Mouse (Mus musculus): ENCODE data around the gene Mocs2. TPM values are rescaled to one million over a fixed set of nuclear protein-coding genes. Genes with fewer than 3 reads are reported as not detected.

Gene Mocs2
- polyA plus RNA-seq, 1 experiment from 2014 or later, result 64.0 TPM

DNA sequence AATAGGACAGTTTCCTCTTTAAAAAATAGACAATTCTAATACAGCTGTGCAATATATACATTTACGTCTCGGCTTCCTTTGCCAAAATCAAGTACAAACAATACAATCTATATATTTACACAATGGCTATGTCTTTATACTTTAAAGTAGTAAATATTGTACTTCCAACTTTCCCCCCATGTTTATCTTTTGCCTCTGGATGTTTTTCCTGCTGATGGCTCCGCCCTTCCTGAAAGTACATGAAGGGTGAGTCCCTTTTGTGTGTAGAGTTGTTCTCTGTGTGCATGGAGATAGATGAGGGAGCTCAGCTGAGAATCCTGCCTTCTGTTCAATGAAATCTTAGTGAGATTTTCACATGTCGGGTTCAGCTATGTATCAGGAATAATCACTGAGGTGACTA, 15.3 kb downstream of the Mocs2 start:
- no peaks in the 10 kb centered on the region for H3K9me3 ChIP-seq (replicated peaks)
- 66% methylated on average over 4 of the region's 4 CpGs for WGBS (ENCODE audit: insufficient replicate concordance)
- no peak overlapping the region for H3K27ac ChIP-seq (replicated peaks)
- no peaks in the 10 kb centered on the region for H3K27me3 ChIP-seq
- H3K9ac ChIP-seq, result no peak overlapping the region
- no peak overlapping the region for H3K4me2 ChIP-seq
- H3K4me1 ChIP-seq (replicated peaks), result peaks cover 4% of the 10 kb centered on the region; the same call in 1 of the 2 replicates
- H3K4me3 ChIP-seq (replicated peaks), result no peak overlapping the region
- ATAC-seq (ENCODE audit: insufficient read depth), result no peak
- H3K36me3 ChIP-seq (replicated peaks), result peaks cover 11% of the 10 kb centered on the region

DNA sequence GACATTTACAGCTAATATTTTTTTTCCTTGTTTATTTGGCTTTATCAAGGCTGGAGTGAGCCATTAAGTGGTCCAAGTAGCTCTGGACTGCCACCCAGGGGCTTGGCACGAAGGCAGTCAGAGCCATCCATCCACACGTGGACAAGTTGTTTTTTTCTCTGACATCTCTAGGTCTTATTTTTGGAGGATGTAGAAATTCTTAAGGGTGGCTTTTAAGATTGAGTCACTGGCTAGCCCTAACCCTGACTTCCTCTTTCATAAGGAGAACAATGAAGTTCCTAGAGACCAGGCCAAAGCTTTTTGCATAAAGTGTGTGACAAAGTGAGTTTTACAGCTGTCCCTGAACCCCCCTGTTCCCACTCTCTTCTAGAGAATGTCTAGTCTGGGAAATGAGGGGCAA, 16.5 kb downstream of the Mocs2 start:
- Histone ChIP-seq H3K4me1 (replicated peaks) (peaks cover 4% of the 10 kb centered on the region; the same call in 1 of the 2 replicates), H3K36me3 (replicated peaks) (peaks cover 9% of the 10 kb centered on the region), H3K4me2 (no peak overlapping the region), H3K9ac (no peak overlapping the region), H3K9me3 (replicated peaks) (no peaks in the 10 kb centered on the region), H3K27me3 (no peaks in the 10 kb centered on the region), H3K27ac (replicated peaks) (no peak overlapping the region), H3K4me3 (replicated peaks) (no peak overlapping the region)
- no peak for ATAC-seq (ENCODE audit: insufficient read depth)
- 22% methylated on average over 2 of the region's 2 CpGs for WGBS (ENCODE audit: insufficient replicate concordance)

DNA sequence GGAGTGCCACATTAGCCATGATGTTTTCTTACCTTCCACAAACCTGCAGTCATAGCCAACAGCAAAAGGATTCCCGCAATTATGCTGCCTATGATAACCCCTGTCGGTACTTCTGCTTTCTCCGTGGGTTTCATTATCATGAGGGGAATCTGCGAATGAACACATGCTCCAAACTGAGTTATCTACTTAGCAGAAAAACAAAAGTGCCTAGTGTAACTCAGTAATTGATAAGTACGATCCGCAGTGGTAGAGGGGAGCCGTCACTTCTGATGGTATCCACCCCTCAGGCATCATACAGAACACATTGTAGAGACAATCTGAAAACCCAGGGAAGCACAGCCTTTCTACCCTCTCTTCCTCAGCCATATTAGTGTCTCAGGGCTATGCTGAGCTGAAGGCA, 19.0 kb downstream of the Mocs2 start:
- Histone ChIP-seq H3K4me1 (replicated peaks) (peaks cover 10% of the 10 kb centered on the region), H3K9ac (no peak overlapping the region), H3K27ac (replicated peaks) (no peak overlapping the region), H3K36me3 (replicated peaks) (no peaks in the 10 kb centered on the region), H3K9me3 (replicated peaks) (no peaks in the 10 kb centered on the region), H3K4me3 (replicated peaks) (no peak overlapping the region), H3K4me2 (no peak overlapping the region), H3K27me3 (no peaks in the 10 kb centered on the region)
- 28% methylated on average over 7 of the region's 7 CpGs for WGBS (ENCODE audit: insufficient replicate concordance)
- no peak for ATAC-seq (ENCODE audit: insufficient read depth)

DNA sequence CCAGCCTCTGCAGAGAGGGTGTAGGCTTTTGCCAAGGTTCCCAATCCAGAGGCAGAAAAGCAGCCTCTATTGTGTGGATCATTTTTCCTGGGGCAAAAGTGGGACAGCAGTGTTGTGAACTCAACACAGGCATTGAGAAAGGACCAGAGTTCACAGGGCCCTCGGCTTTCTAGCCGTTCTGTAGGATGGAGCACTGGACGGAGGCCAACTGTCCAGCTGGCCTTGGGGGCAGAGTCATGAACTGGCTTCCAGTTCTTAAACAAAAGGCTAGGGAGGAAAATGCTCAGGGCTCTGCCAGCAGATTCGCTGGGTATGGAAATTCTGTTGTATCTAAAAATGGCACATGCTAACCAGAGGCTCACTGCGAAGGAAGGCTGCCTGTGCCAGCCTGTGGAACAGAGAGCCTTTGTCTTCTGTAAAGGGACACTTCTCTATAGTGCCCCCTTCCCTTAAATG, 20.5 kb downstream of the Mocs2 start:
- no peak overlapping the region for H3K27ac ChIP-seq (replicated peaks)
- H3K4me2 ChIP-seq, result no peak overlapping the region
- ATAC-seq (ENCODE audit: insufficient read depth), result peak; percentile 67

DNA sequence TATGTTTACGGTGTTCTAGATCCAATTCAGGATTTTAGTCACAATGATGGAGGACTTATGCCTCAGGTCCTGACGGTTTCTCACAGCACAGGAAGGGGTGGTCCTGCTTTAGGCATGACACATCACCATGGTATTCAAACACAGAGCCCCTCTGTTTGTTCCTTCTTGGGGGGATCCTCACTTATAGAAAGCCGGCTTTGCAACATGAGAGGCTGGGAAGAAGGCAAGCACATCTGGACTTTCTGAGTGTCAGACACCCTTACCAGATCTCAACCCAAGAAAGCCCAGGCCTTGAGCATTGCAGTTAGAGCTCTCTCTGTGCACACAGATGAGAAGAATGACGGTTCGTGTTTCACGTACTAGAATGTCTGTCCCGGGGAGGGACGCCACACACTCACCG, 21.1 kb downstream of the Mocs2 start:
- H3K4me3 ChIP-seq (replicated peaks), result no peak overlapping the region
- WGBS (ENCODE audit: insufficient replicate concordance), result 76% methylated on average over 9 of the region's 9 CpGs
- H3K4me2 ChIP-seq, result no peak overlapping the region
- no peak overlapping the region for H3K9ac ChIP-seq
- no peaks in the 10 kb centered on the region for H3K36me3 ChIP-seq (replicated peaks)
- H3K4me1 ChIP-seq (replicated peaks), result peaks cover 10% of the 10 kb centered on the region
- H3K27me3 ChIP-seq, result no peaks in the 10 kb centered on the region
- H3K9me3 ChIP-seq (replicated peaks), result no peaks in the 10 kb centered on the region
- no peak for ATAC-seq (ENCODE audit: insufficient read depth)
- no peak overlapping the region for H3K27ac ChIP-seq (replicated peaks)

More for the DNA sequence above, 20.5 kb downstream of the Mocs2 start:
- Histone ChIP-seq H3K9ac (no peak overlapping the region), H3K9me3 (replicated peaks) (no peaks in the 10 kb centered on the region), H3K36me3 (replicated peaks) (no peaks in the 10 kb centered on the region), H3K4me1 (replicated peaks) (peaks cover 10% of the 10 kb centered on the region), H3K27me3 (no peaks in the 10 kb centered on the region), H3K4me3 (replicated peaks) (no peak overlapping the region)
- WGBS (ENCODE audit: insufficient replicate concordance), result 45% methylated on average over 5 of the region's 5 CpGs

DNA sequence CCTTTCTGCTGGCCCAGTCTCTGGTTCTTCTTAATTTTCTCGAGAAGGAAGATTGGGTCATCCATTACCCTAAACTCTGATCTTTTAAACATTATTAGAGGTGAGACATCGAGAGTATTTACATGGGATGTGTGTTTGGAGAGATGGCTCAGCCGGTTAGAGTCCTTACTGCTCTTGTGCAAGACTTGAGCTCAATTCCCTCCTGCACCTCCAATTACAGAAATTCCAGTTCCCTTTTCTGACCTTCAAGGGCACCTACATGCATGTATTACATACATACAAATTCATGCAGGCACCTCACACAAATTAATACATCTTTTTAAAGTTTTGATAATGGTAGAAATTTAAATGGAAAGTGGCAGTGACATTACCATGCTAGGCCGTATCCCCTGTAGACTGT, 22.5 kb downstream of the Mocs2 start:
- no peak overlapping the region for H3K9ac ChIP-seq
- no peak overlapping the region for H3K4me3 ChIP-seq (replicated peaks)
- H3K4me1 ChIP-seq (replicated peaks), result peaks cover 10% of the 10 kb centered on the region
- H3K4me2 ChIP-seq, result no peak overlapping the region
- no peaks in the 10 kb centered on the region for H3K9me3 ChIP-seq (replicated peaks)
- no peaks in the 10 kb centered on the region for H3K36me3 ChIP-seq (replicated peaks)
- ATAC-seq (ENCODE audit: insufficient read depth), result no peak
- no peak overlapping the region for H3K27ac ChIP-seq (replicated peaks)
- no peaks in the 10 kb centered on the region for H3K27me3 ChIP-seq
- WGBS (ENCODE audit: insufficient replicate concordance), result 57% methylated on average over 4 of the region's 4 CpGs

DNA sequence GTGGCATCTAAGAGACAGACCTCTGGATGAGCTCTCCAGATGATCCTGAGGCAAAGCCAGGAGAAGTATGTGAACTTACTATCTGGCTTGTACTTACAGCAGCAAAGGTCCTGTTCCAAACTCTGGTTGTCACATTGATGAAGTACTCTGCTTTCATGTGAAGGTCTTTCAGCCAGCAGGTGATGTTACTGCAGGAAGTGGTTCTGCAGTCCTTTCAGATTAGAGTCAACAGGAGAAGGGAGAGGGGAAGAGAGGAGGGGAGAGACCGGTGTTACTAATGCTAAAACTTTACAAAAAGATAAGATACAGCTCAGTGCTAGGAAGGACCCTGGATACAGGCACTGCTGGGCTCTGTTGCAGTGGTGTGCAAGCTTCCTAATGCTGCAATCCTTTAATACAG, 25.3 kb downstream of the Mocs2 start:
- H3K4me3 ChIP-seq (replicated peaks), result no peak overlapping the region
- H3K27ac ChIP-seq (replicated peaks), result no peak overlapping the region
- no peaks in the 10 kb centered on the region for H3K36me3 ChIP-seq (replicated peaks)
- no peaks in the 10 kb centered on the region for H3K9me3 ChIP-seq (replicated peaks)
- 5% methylated on average over 1 of the region's 1 CpGs for WGBS (ENCODE audit: insufficient replicate concordance)
- H3K4me2 ChIP-seq, result no peak overlapping the region
- no peaks in the 10 kb centered on the region for H3K27me3 ChIP-seq
- ATAC-seq (ENCODE audit: insufficient read depth), result no peak
- H3K9ac ChIP-seq, result no peak overlapping the region
- peaks cover 6% of the 10 kb centered on the region for H3K4me1 ChIP-seq (replicated peaks)

DNA sequence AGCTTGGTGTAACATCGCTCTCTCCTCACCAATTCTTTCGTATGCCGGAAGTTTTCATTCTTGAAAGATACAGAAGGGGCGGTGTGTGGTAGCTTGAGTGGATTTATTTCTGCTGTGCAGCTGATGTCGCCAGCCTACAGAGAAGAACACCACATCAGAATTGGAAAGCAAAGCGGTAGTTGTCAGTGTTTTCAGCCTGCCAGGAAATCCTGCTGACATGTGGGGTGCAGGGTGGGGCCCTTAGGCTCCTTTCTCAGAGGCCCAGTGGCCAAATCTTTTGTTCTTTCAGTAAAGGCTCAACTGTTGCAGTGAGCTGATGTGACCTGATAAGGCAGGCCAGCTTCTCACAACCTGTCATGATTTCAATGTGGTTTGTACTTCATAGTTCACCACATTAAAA, 27.8 kb downstream of the Mocs2 start:
- no peaks in the 10 kb centered on the region for H3K36me3 ChIP-seq (replicated peaks)
- no peaks in the 10 kb centered on the region for H3K9me3 ChIP-seq (replicated peaks)
- peaks cover 4% of the 10 kb centered on the region for H3K4me1 ChIP-seq (replicated peaks)
- no peak overlapping the region for H3K4me2 ChIP-seq
- no peak overlapping the region for H3K4me3 ChIP-seq (replicated peaks)
- no peak for ATAC-seq (ENCODE audit: insufficient read depth)
- H3K9ac ChIP-seq, result no peak overlapping the region
- H3K27ac ChIP-seq (replicated peaks), result no peak overlapping the region
- 21% methylated on average over 6 of the region's 6 CpGs for WGBS (ENCODE audit: insufficient replicate concordance)
- no peaks in the 10 kb centered on the region for H3K27me3 ChIP-seq

DNA sequence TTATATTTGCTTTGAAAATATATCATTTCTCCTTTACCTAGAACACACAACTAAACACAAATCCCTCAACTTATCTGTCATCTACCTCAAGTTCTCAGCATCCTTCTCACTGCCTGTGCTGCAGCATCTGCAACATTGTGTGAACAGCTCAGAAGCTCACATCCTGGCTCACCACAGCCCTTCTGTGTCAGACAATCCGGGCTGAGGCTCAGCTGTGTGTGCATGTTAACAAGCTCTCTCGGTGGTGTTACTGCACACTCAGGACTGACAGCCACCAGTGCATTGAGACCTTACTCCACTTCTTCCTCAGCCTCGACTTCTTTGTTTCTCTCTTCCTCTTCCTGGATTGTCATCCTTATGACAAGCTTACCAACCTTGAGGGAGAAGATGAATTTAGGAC, 30.9 kb downstream of the Mocs2 start:
- Histone ChIP-seq H3K4me2 (no peak overlapping the region), H3K9ac (no peak overlapping the region), H3K4me3 (replicated peaks) (no peak overlapping the region), H3K27ac (replicated peaks) (no peak overlapping the region), H3K36me3 (replicated peaks) (no peaks in the 10 kb centered on the region), H3K4me1 (replicated peaks) (no peaks in the 10 kb centered on the region), H3K27me3 (no peaks in the 10 kb centered on the region), H3K9me3 (replicated peaks) (no peaks in the 10 kb centered on the region)
- ATAC-seq (ENCODE audit: insufficient read depth), result no peak
- WGBS (ENCODE audit: insufficient replicate concordance), result 42% methylated on average over 3 of the region's 3 CpGs

DNA sequence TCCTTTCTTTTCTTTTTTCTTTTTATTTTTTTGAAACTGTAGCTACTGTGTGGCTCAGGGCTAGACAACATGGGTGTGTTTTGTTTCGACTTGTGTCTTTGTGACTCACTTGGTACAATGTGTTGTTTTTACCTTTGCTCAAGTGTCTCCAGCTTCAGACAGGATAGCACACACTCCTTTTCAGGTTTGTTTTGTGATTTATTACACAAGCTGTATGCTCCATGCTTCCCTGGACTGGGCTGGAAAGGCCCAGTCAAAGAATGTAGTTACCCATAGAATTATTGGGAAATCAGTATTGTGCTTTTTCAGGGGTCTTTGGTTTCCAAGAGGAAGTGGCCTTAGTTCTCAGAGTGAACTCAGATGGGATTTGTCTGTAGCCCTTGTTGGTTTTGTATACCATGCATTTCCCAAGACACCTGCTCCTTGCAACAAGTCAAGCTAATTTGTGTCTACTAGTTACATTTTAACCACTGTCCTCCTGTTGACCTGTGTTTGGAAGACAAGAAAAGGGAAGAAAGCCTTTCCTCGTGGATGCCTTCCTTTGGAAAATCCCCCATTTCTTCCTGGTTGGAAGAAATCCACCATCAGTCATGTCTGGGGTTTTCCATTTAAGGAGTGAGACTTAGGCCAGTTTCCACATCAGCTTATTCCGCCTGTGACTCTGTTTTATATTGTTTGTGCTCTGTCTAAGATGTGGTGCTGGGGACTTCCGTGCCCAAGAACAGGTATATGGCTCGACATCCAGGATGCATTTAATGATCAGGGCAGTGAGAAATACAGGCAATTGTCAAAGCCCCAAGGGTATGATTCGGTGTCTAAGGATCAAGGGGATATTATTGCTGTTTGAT, 34.5 kb downstream of the Mocs2 start:
- ATAC-seq (ENCODE audit: insufficient read depth), result no peak
- Histone ChIP-seq H3K4me2 (no peak overlapping the region), H3K4me1 (replicated peaks) (no peaks in the 10 kb centered on the region), H3K36me3 (replicated peaks) (no peaks in the 10 kb centered on the region), H3K9ac (no peak overlapping the region), H3K27me3 (no peaks in the 10 kb centered on the region), H3K9me3 (replicated peaks) (no peaks in the 10 kb centered on the region), H3K27ac (replicated peaks) (no peak overlapping the region), H3K4me3 (replicated peaks) (no peak overlapping the region)
- 51% methylated on average over 6 of the region's 6 CpGs for WGBS (ENCODE audit: insufficient replicate concordance)

DNA sequence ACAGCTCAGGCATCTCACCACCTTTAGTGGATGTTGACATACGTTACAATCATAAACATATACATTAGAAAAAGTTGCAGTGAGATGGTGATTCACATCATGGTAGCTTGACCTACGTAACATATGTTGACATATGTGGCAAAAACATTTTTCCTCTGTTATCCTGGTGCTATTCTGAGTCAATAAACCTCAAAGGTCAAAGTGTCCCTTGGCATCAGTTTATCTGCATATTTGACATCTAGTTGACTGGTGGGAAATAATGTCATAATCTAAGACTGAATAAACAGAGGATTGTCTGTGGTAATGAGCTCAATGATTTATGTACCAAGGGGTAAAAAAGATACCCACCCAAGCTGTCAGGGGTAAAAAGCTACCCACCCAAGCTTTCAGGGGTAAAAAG, 35.1 kb downstream of the Mocs2 start:
- Histone ChIP-seq H3K4me1 (replicated peaks) (no peaks in the 10 kb centered on the region), H3K27me3 (no peaks in the 10 kb centered on the region), H3K36me3 (replicated peaks) (no peaks in the 10 kb centered on the region), H3K4me2 (no peak overlapping the region), H3K4me3 (replicated peaks) (no peak overlapping the region), H3K9ac (no peak overlapping the region), H3K9me3 (replicated peaks) (no peaks in the 10 kb centered on the region), H3K27ac (replicated peaks) (no peak overlapping the region)
- 66% methylated on average over 2 of the region's 2 CpGs for WGBS (ENCODE audit: insufficient replicate concordance)
- ATAC-seq (ENCODE audit: insufficient read depth), result no peak

DNA sequence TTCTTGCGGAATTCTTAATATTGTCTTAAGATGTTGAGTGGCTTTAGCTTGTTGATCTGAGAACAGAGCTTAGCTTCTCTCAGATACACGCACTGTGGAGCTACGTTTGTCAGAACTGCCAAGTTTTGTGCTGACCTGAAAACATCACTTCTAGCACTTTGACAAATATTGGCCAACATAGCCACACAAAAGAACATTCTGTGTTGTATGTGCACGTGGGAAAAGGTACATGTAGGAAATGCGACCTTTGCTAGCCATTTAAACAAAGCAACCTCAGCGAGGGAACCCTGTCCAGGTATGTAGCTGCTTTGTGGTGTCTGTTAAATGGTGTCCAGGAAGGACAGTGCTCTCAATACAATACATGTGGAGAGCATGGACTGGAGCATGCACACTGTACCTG, 36.0 kb downstream of the Mocs2 start:
- Histone ChIP-seq H3K4me2 (no peak overlapping the region), H3K4me3 (replicated peaks) (no peak overlapping the region), H3K36me3 (replicated peaks) (no peaks in the 10 kb centered on the region), H3K4me1 (replicated peaks) (no peaks in the 10 kb centered on the region), H3K27me3 (no peaks in the 10 kb centered on the region), H3K27ac (replicated peaks) (no peak overlapping the region), H3K9me3 (replicated peaks) (no peaks in the 10 kb centered on the region), H3K9ac (no peak overlapping the region)
- no peak for ATAC-seq (ENCODE audit: insufficient read depth)
- 72% methylated on average over 6 of the region's 6 CpGs for WGBS (ENCODE audit: insufficient replicate concordance)
